Mouse (Mus musculus) thymus, adult 2 months (tissue): Measurements from ENCODE around the gene Card6. TPM values are rescaled to one million over a fixed set of nuclear protein-coding genes. Genes with fewer than 3 reads are reported as not detected.

ENCODE experiments used
- DNase-seq: peaks from one replicate; pipeline ENCODE4 v3.0.0; 2021
- H3K27ac ChIP-seq: fragments of 200-500 bp; 2 replicates; pipeline ENCODE4 v1.5.1; 2012; ENCODE audit warnings: low read length, control low read depth; ENCODE audit not compliant: control insufficient read depth, insufficient read depth
- H3K27me3 ChIP-seq: fragments of 200-500 bp; 2 replicates; pipeline ENCODE4 v1.6.1; 2012; ENCODE audit warnings: mild to moderate bottlenecking, low read length, moderate library complexity, mixed read lengths; ENCODE audit not compliant: control insufficient read depth, insufficient read depth
- H3K36me3 ChIP-seq: fragments of 200-500 bp; 2 replicates; pipeline ENCODE4 v1.6.1; 2012; ENCODE audit warnings: mild to moderate bottlenecking, low read length, moderate library complexity; ENCODE audit not compliant: control insufficient read depth, insufficient read depth
- H3K4me1 ChIP-seq: fragments of 200-500 bp; replicated peaks from 2 replicates; pipeline ENCODE4 v1.6.1; 2012; ENCODE audit warnings: low read length; ENCODE audit not compliant: control insufficient read depth, insufficient read depth
- H3K4me3 ChIP-seq: fragments of 200-500 bp; 2 replicates; pipeline ENCODE4 v1.5.1; 2012; ENCODE audit warnings: mild to moderate bottlenecking, low read length, control low read depth, moderate library complexity; ENCODE audit not compliant: control insufficient read depth, insufficient read depth
- CTCF ChIP-seq: fragments of 200-500 bp; IDR thresholded peaks from 2 replicates; pipeline ENCODE4 v1.5.1; 2012; ENCODE audit warnings: mild to moderate bottlenecking, control low read depth, low read length, moderate library complexity, borderline replicate concordance; ENCODE audit not compliant: control insufficient read depth, poor library complexity, insufficient read depth; ENCODE audit errors: extremely low read depth
- POLR2A ChIP-seq: fragments of 200-500 bp; IDR thresholded peaks from 2 replicates; pipeline ENCODE4 v1.6.1; 2012; ENCODE audit warnings: mild to moderate bottlenecking, low read length, control low read depth, moderate library complexity; ENCODE audit not compliant: control insufficient read depth, poor library complexity, insufficient read depth; ENCODE audit errors: extremely low read depth
- WGBS: fragments of 180-500 bp; shearing (Covaris S2); methylation state at CpG from one replicate; pipeline ENCODE4 v1.1.7; 2018; 5-methylcytosine and 5-hydroxymethylcytosine counted together
- polyA plus RNA-seq: library from polyadenylated mRNA; depleted of rRNA; stranded (reverse); fragments of >200 nt; gene quantifications from 2 replicates; pipeline ENCODE4 v1.2.3, GENCODE M21; 2012

The Card6 gene
- polyA plus RNA-seq, 1 experiment: 4.1 TPM

DNA sequence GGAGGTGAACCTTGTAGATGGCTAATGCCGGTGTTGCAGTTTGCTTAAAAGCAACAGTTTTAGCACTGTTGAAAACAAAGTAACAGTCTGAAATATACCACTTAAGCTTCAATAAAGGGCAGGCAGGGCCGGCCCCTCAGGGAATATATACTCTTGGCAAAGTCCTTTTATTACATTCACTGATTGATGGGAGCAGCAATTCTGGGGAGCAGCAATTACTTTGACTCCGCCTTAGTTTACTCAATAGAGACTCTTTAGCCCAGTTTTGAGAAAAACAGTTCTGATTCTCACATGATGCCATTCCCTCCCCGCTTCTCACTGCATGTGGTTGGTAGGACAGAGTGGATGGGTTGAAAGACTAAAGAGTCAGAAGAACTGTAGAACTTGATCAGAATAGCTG lies 40.8 kb upstream of the Card6 start:
- DNase-seq: no peak
- Histone ChIP-seq H3K36me3 (no peaks in the 10 kb centered on the region), H3K4me3 (no peak overlapping the region), H3K4me1 (no peaks in the 10 kb centered on the region), H3K27me3 (no peaks in the 10 kb centered on the region), H3K27ac (no peak overlapping the region)
- TF ChIP-seq CTCF (no peak), POLR2A (no peak)
- 93% methylated on average over 4 of the region's 4 CpGs for WGBS

DNA sequence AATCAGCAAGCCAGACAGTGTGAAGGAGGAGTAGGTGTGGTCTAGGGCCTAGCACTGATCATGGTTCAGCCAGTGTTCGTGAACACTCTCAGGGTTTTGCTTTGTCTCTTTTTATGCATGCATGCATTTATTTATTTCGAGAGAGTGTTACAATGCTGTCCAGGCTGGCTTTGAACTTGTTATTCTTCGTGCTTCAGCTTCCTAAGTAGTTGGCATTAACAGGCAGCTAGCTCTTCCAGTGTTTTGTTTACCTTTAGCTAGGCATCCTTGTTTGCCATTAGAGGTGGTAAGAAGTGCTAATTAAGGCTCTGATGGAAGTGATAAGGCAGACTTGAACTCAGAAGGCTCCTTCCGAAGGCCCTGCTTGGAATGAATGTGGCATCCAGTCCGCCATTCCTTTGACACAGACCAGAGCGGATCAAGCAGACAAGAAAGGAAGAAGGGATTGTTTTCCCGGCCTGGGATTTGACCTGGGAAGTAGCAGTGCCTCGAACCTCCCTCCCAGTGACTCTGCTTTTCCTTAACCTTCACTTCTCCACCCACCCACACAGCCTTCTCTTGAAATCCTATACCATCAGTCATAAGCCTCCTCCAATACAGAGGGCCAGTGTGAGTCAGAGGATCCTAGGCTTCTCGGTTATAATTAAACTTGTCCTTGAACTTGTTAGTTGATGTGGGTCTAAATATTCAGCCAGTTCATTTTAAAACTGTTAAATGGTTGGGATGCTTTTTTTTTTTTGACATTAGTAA lies 37.0 kb upstream of the Card6 start:
- Histone ChIP-seq H3K27me3 (no peaks in the 10 kb centered on the region), H3K4me3 (no peak overlapping the region), H3K4me1 (no peaks in the 10 kb centered on the region), H3K27ac (no peak overlapping the region), H3K36me3 (no peaks in the 10 kb centered on the region)
- no peak for TF ChIP-seq CTCF
- TF ChIP-seq POLR2A: no peak
- WGBS: 89% methylated on average over 9 of the region's 9 CpGs
- no peak for DNase-seq

DNA sequence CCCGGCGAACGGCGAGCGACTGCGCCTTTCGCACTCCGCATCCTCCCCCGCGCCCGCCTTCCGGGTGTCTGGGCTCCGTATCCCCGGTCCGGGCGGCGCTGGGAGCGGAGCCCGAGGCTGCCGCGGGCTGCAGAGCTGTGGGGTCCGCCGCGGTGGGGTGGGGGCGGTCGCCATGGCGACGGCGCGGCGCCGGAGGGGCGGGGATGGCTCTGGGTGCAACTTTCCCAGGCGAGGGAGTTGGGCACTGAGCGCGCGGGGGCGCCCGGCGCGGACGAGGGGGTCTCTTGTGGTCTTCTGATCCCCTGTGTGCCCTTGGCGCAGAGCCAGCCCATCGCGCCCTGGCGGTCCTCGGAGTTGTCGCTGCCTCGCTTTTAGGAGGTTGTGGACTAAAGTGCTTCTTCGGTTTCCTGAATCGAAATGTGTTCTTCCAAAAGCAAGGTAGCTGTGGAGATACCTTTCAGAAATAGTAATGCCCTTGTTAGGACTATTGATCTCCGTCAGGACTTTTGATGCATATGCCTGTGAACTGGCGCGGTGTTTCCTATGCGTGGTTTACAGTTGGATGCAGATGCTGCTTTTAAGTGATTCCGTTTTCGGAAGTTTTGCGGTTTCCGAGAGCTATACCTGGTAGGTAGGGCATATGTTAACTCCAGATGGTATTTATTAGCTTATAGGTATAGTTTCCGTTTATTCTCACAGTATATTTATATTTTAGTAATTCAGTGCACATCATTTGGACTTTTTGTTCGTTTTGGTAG lies 35.9 kb upstream of the Card6 start:
- WGBS: under 1% methylated on average over 61 of the region's 61 CpGs
- Histone ChIP-seq H3K27ac (no peak overlapping the region), H3K4me1 (no peaks in the 10 kb centered on the region), H3K36me3 (no peaks in the 10 kb centered on the region), H3K4me3 (peak overlapping the region; percentile 76), H3K27me3 (no peaks in the 10 kb centered on the region)
- DNase-seq: peak; percentile 66
- TF ChIP-seq CTCF (peak; percentile 55; the same call in 1 of the 2 replicates), POLR2A (no peak)

DNA sequence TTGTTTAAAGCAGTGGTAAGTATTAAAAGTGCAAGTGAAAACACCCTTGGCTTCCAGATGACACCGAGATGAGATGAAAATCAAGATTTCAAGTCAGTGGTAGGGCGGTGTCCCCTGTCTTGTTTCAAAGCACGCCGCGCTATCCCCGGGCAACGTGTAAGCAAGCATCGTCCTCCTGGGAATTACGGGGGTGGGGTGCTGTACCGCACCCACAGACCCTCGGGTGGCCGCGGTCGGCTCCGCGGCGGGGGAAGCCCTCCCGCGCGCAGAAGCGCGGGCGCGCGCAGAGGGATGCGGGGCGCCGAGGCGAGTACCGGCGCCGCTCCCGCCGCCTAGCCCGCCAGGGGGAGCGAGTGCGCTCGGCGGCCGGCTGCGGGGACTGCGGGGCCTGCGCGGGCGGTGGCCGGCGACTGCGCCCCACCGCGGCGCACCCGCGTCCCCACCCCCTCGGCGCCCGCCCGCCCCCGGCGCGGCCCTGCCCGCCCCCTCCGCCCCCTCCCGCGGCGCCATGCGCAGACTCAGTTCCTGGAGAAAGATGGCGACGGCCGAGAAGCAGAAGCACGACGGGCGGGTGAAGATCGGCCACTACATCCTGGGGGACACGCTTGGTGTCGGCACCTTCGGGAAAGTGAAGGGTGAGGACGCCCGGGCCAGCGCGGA lies 35.2 kb upstream of the Card6 start, which contains the start of gene Prkaa1:
Gene Prkaa1 (plus strand): TSS at position 501 of the 660 bp plus-strand sequence.
- Histone ChIP-seq H3K36me3 (no peaks in the 10 kb centered on the region), H3K27me3 (no peaks in the 10 kb centered on the region), H3K27ac (no peak within 1 kb of the TSS), H3K4me1 (no peaks in the 10 kb centered on the region), H3K4me3 (peak within 1 kb of the TSS; percentile 76)
- 2% methylated on average over 76 of the region's 80 CpGs for WGBS
- no peak for TF ChIP-seq POLR2A
- TF ChIP-seq CTCF: peak; percentile 72
- DNase-seq: peak; percentile 60

DNA sequence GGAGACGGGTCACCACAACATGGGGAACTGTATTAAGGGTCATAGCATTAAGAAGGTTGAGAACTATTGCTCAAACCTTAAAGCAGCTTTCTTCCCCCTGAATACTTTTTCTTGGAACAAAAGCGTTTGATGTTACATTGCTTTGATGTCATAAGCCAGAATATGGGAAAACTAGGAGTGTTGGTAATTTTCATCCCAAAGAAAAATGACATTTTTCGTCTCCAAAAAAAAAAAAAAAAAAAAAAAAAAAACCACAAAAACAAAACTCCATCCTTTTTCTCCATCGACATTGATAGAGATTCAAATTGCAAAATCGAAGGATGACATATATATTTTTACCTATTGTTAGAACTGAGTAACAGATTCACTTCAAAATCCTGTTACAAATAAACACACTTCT lies 34.4 kb upstream of the Card6 start:
- Histone ChIP-seq H3K4me3 (no peak overlapping the region), H3K27me3 (no peaks in the 10 kb centered on the region), H3K27ac (no peak overlapping the region), H3K4me1 (no peaks in the 10 kb centered on the region), H3K36me3 (no peaks in the 10 kb centered on the region)
- TF ChIP-seq CTCF (no peak), POLR2A (no peak)
- 75% methylated on average over 5 of the region's 5 CpGs for WGBS
- DNase-seq: no peak

DNA sequence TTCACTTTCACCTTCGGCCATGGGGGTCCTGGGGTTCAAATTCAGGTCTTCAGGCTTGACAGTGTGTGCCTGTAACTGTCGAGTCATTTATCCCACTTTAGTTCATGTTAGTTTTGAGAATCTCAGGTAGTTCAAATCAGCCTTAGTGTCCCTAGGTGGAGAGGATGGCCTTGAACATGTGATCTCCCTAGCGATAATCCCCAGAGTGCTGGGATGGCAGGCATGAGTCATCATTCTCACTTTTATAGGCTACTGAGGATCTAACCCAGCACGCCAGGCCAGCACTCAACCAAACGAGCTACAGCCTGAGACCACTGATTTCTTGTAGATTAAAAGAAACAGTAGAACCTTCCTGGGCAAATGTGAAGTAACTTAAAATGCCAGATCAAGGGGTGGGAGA lies 33.7 kb upstream of the Card6 start:
- no peaks in the 10 kb centered on the region for H3K4me1 ChIP-seq
- H3K36me3 ChIP-seq: no peaks in the 10 kb centered on the region
- no peak for TF ChIP-seq CTCF
- no peak for TF ChIP-seq POLR2A
- no peaks in the 10 kb centered on the region for H3K27me3 ChIP-seq
- H3K4me3 ChIP-seq: no peak overlapping the region
- 76% methylated on average over 5 of the region's 5 CpGs for WGBS
- H3K27ac ChIP-seq: no peak overlapping the region
- no peak for DNase-seq
